Mouse (Mus musculus): ENCODE measurements at regions not wholly inside any gene's neighbourhood (a gene's known extent, or its start where the extent isn't known, plus 50 kb on each side); places are given as distances from the start of the nearest gene placed in this dataset.

DNA sequence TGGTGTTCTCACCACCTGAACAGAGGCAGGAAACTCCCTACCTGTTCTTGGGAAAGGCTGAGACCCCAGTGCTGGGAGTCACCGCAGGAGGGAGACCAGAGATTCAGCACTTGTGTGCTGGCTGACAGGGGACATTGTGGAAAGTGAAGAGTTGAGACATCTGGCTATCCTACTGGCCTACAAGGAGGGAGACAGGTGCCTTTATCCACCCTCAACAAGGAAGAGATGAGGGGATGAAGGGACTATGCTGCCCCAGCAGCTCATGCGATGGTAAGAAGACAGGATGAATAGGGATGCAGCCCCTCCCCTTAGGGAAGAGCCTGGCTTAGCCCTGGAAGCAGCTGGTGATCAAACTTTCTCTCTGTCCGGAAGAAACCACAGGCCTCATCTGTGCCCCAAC lies 127.5 kb downstream of the Gas1 start:
- no peak overlapping the region for H3K9ac ChIP-seq
- no peak for DNase-seq (ENCODE audit: low spot score)
- H3K4me1 ChIP-seq (replicated peaks; ENCODE audit: control insufficient read depth, insufficient read depth, low read length), result peaks cover 19% of the 10 kb centered on the region; the same call in 1 of the 2 replicates
- H3K4me3 ChIP-seq (replicated peaks; ENCODE audit: low read length), result no peak overlapping the region
- no peaks in the 10 kb centered on the region for H3K27me3 ChIP-seq (ENCODE audit: control insufficient read depth, insufficient read depth, low read length)
- no peaks in the 10 kb centered on the region for H3K36me3 ChIP-seq (replicated peaks; ENCODE audit: control insufficient read depth, insufficient read depth)
- no peaks in the 10 kb centered on the region for H3K9me3 ChIP-seq (ENCODE audit: control insufficient read depth, low read length)
- WGBS, result 65% methylated on average over 3 of the region's 3 CpGs
- H3K27ac ChIP-seq, result no peak overlapping the region
- no peak for ATAC-seq (ENCODE audit: low FRiP score)
- H3K4me2 ChIP-seq (replicated peaks), result no peak overlapping the region

DNA sequence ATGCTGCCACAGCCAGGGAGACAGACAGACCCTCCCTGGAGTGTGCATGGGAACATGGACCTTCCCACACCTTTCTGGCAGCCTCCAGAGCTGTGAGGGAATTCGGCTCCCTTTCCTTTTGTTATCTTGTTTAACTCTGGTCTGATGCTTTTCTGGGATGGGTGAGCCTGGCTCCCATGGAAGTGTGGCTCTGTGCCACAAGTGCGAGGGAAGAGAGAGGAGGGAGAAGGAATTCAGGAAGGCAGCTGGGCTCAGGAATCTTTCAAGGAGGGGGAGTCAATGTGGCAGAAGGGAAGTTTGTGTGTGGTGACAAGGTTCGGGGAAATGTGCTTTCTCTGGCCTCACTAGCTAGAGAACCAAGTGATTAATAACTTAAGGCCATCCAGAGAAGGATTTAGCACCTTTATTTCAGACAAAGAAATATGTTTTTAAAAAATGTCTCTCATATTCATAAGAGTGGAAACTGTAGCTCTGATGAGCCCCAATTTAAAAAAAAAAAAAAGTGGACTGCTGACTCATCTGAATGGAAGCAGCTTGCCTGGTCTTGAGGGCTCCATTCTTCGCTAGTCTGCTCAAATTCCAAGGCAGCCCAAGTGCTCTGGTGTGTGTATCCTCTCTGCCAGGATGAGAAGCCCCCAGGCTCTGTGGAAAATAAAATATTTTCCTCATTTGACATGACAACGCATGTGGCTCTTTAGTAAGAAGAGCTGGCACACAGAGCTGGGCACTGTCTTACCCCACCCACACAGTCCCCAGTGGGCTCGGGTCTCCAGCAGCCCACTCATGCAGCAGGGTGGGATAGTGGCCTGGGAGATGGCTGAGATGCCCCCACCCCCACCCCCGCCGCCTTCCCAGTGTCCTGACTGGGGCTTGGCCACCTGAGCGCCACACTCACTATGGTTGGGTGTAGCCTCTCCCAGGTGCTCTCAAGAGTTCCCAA lies 129.1 kb downstream of the Gas1 start:
- H3K4me2 ChIP-seq (replicated peaks), result no peak overlapping the region
- H3K9ac ChIP-seq, result no peak overlapping the region
- H3K4me3 ChIP-seq (replicated peaks; ENCODE audit: low read length), result no peak overlapping the region
- no peaks in the 10 kb centered on the region for H3K9me3 ChIP-seq (ENCODE audit: control insufficient read depth, low read length)
- H3K27ac ChIP-seq, result no peak overlapping the region
- WGBS, result 59% methylated on average over 9 of the region's 9 CpGs
- no peak for DNase-seq (ENCODE audit: low spot score)
- H3K4me1 ChIP-seq (replicated peaks; ENCODE audit: control insufficient read depth, insufficient read depth, low read length), result peaks cover 19% of the 10 kb centered on the region; the same call in 1 of the 2 replicates
- H3K27me3 ChIP-seq (ENCODE audit: control insufficient read depth, insufficient read depth, low read length), result no peaks in the 10 kb centered on the region
- H3K36me3 ChIP-seq (replicated peaks; ENCODE audit: control insufficient read depth, insufficient read depth), result no peaks in the 10 kb centered on the region
- no peak for ATAC-seq (ENCODE audit: low FRiP score)

GRCm38 (mm10) chr13:60045752-60046151 lies 131.4 kb downstream of the Gas1 start:
- no peak overlapping the region for H3K4me3 ChIP-seq (replicated peaks; ENCODE audit: low read length)
- no peak for DNase-seq (ENCODE audit: low spot score)
- no peak overlapping the region for H3K27ac ChIP-seq
- no peak overlapping the region for H3K9ac ChIP-seq
- H3K9me3 ChIP-seq (ENCODE audit: control insufficient read depth, low read length), result no peaks in the 10 kb centered on the region
- H3K36me3 ChIP-seq (replicated peaks; ENCODE audit: control insufficient read depth, insufficient read depth), result no peaks in the 10 kb centered on the region
- H3K4me2 ChIP-seq (replicated peaks), result no peak overlapping the region
- no peaks in the 10 kb centered on the region for H3K27me3 ChIP-seq (ENCODE audit: control insufficient read depth, insufficient read depth, low read length)
- no peak for ATAC-seq (ENCODE audit: low FRiP score)
- WGBS, result 31% methylated on average over 4 of the region's 4 CpGs
- peaks cover 17% of the 10 kb centered on the region; the same call in 1 of the 2 replicates for H3K4me1 ChIP-seq (replicated peaks; ENCODE audit: control insufficient read depth, insufficient read depth, low read length)

DNA sequence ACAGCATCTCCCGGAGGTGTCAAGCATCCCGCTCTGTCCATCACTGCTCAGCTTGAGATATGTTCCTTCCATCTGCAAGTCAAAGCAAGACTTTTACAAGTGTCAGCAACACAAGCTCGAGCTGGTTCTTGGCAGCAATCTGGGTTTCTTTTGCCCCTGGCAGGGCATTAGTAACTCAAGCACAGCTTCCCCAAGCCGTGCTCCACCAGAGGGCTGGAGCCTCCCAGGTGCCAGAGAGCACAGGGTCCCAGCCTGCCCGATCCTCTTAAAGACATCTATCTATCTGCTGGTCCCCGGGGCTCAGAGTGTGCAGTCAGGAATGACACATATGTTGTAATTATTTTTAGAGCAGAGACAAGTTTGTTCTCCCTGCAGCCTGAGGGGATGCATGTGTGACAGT lies 132.3 kb downstream of the Gas1 start:
- H3K27me3 ChIP-seq (ENCODE audit: control insufficient read depth, insufficient read depth, low read length), result no peaks in the 10 kb centered on the region
- 31% methylated on average over 6 of the region's 6 CpGs for WGBS
- H3K36me3 ChIP-seq (replicated peaks; ENCODE audit: control insufficient read depth, insufficient read depth), result no peaks in the 10 kb centered on the region
- H3K4me3 ChIP-seq (replicated peaks; ENCODE audit: low read length), result no peak overlapping the region
- peaks cover 14% of the 10 kb centered on the region; the same call in 1 of the 2 replicates for H3K4me1 ChIP-seq (replicated peaks; ENCODE audit: control insufficient read depth, insufficient read depth, low read length)
- no peak overlapping the region for H3K4me2 ChIP-seq (replicated peaks)
- no peaks in the 10 kb centered on the region for H3K9me3 ChIP-seq (ENCODE audit: control insufficient read depth, low read length)
- ATAC-seq (ENCODE audit: low FRiP score) (no peak), DNase-seq (ENCODE audit: low spot score) (no peak)
- H3K27ac ChIP-seq, result no peak overlapping the region
- H3K9ac ChIP-seq, result no peak overlapping the region

DNA sequence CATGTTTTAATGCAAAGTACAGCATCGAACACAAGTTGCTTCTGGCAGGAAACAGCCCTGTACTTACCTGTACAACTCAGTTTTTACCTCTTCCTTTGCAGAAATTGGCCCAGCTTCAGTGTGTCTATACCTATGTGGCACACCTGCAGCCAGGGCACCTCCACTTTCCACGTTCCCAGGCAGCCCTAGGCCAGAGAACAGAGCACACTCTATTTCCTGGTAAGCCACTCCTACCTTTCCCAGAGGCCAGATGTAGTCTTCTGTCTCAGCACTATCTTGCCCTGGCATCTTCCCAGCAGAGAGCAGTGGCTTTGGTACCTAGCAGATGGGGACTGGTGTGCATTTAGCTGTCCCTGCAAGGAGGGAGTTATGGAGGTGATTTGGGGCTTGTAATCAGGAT lies 134.7 kb downstream of the Gas1 start:
- no peak overlapping the region for H3K27ac ChIP-seq
- H3K4me2 ChIP-seq (replicated peaks), result no peak overlapping the region
- no peaks in the 10 kb centered on the region for H3K27me3 ChIP-seq (ENCODE audit: control insufficient read depth, insufficient read depth, low read length)
- DNase-seq (ENCODE audit: low spot score), result no peak
- no peak overlapping the region for H3K9ac ChIP-seq
- no peaks in the 10 kb centered on the region for H3K36me3 ChIP-seq (replicated peaks; ENCODE audit: control insufficient read depth, insufficient read depth)
- peaks cover 6% of the 10 kb centered on the region; the same call in 1 of the 2 replicates for H3K4me1 ChIP-seq (replicated peaks; ENCODE audit: control insufficient read depth, insufficient read depth, low read length)
- ATAC-seq (ENCODE audit: low FRiP score), result no peak
- H3K4me3 ChIP-seq (replicated peaks; ENCODE audit: low read length), result no peak overlapping the region
- no peaks in the 10 kb centered on the region for H3K9me3 ChIP-seq (ENCODE audit: control insufficient read depth, low read length)
- WGBS, result 92% methylated on average over 2 of the region's 2 CpGs

DNA sequence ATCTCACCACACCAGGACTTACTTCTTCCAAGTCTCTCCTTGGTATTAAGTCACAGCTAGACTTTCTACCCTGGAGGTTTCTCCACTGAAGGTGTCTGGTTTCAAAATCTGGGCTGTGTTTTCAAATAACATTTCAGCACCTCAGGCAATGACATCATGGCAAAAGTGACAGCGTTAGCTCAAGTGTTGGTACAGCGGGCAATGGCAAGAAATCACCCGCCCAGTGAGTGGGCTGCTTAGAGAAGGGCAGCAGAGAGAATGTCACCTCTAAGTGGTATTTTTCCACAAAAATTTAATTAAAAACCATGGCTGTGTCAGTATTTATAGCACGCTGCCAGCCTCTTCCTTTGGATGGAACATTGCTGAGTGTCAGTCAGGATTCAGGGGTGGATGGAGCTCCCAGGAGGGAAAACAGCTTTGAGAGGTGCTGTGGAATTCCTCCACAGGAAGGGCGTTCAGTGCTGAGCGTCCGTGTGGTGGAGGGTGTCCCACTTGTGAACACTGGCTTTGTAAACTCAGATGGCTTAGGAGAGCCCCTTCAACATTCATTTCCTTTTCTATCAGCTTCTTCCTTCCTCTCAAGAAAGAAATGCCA lies 141.5 kb downstream of the Gas1 start:
- no peak for ATAC-seq (ENCODE audit: low FRiP score)

DNA sequence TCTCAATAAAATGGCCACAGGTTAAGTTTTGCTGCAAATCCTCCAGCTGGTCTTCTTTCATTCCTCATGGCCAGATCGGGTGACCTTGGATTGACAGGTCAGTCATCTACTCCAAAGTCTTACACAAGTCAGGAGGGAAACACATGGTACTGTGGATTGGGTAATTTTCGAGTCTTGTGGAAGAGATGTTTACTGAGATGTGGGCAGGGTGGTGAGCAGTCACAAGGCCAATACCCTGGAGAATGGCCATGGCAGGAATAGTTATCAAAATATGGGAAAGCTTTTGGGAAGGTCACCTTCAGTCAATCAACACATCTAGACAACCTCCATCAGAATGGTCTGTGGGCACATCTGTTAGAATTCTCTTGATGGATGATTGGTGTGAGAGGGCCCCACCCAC lies 144.0 kb downstream of the Gas1 start:
- 86% methylated on average over 2 of the region's 2 CpGs for WGBS
- Histone ChIP-seq H3K4me3 (replicated peaks; ENCODE audit: low read length) (no peak overlapping the region), H3K9ac (no peak overlapping the region), H3K36me3 (replicated peaks; ENCODE audit: control insufficient read depth, insufficient read depth) (no peaks in the 10 kb centered on the region), H3K27ac (no peak overlapping the region), H3K4me1 (replicated peaks; ENCODE audit: control insufficient read depth, insufficient read depth, low read length) (no peaks in the 10 kb centered on the region), H3K9me3 (ENCODE audit: control insufficient read depth, low read length) (no peaks in the 10 kb centered on the region), H3K4me2 (replicated peaks) (no peak overlapping the region), H3K27me3 (ENCODE audit: control insufficient read depth, insufficient read depth, low read length) (no peaks in the 10 kb centered on the region)
- ATAC-seq (ENCODE audit: low FRiP score) (no peak), DNase-seq (ENCODE audit: low spot score) (no peak)

More for the DNA sequence above, 141.5 kb downstream of the Gas1 start:
- no peak overlapping the region for H3K4me2 ChIP-seq (replicated peaks)
- H3K9ac ChIP-seq, result no peak overlapping the region
- no peak overlapping the region for H3K4me3 ChIP-seq (replicated peaks; ENCODE audit: low read length)
- H3K36me3 ChIP-seq (replicated peaks; ENCODE audit: control insufficient read depth, insufficient read depth), result no peaks in the 10 kb centered on the region
- H3K27me3 ChIP-seq (ENCODE audit: control insufficient read depth, insufficient read depth, low read length), result no peaks in the 10 kb centered on the region
- WGBS, result 94% methylated on average over 7 of the region's 7 CpGs
- no peaks in the 10 kb centered on the region for H3K4me1 ChIP-seq (replicated peaks; ENCODE audit: control insufficient read depth, insufficient read depth, low read length)
- no peak overlapping the region for H3K27ac ChIP-seq
- no peak for DNase-seq (ENCODE audit: low spot score)
- H3K9me3 ChIP-seq (ENCODE audit: control insufficient read depth, low read length), result no peaks in the 10 kb centered on the region

DNA sequence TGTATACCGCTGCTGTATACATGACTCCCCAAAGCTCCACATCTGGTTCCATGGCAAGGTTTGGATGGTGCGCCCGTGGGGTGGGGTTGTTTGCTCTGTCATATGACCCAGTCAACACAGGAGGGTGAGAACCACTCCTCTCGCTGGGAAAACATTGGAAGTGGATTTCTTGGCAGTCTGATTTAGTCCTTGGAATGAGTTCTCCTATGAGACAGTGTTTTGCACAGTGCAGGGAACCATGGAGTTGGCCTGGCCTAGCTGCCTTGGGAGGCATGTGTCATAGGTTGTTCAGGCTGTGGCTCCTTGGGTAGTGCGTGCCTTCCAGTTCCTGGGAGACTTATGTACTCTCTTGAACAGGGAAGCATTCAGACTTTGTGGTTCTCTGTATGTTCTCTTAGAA lies 144.6 kb downstream of the Gas1 start:
- Histone ChIP-seq H3K27ac (no peak overlapping the region), H3K36me3 (replicated peaks; ENCODE audit: control insufficient read depth, insufficient read depth) (no peaks in the 10 kb centered on the region), H3K9ac (no peak overlapping the region), H3K4me3 (replicated peaks; ENCODE audit: low read length) (no peak overlapping the region), H3K4me2 (replicated peaks) (no peak overlapping the region), H3K9me3 (ENCODE audit: control insufficient read depth, low read length) (no peaks in the 10 kb centered on the region), H3K27me3 (ENCODE audit: control insufficient read depth, insufficient read depth, low read length) (no peaks in the 10 kb centered on the region), H3K4me1 (replicated peaks; ENCODE audit: control insufficient read depth, insufficient read depth, low read length) (no peaks in the 10 kb centered on the region)
- DNase-seq (ENCODE audit: low spot score) (no peak), ATAC-seq (ENCODE audit: low FRiP score) (no peak)
- 94% methylated on average over 5 of the region's 5 CpGs for WGBS

DNA sequence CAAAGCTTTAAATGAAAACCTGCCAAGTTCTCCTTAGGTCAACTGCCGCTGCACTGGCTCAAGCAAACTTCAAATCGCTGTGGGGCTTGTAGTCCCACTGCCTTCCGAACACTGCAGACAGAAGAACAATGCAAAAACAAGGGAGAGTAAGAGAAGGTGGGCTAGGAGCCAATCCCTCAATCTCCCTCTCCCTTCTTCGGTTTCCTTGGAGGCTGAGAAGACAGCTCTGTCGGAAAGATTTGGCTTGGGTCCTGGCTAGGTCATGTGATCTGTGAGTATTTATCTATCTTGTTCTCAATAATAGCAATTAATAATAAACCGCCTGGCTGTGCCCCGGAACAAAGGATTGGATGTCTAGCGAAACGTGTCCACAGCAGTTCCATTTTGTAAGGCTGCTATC lies 147.6 kb downstream of the Gas1 start:
- DNase-seq (ENCODE audit: low spot score), result no peak
- no peaks in the 10 kb centered on the region for H3K27me3 ChIP-seq (ENCODE audit: control insufficient read depth, insufficient read depth, low read length)
- no peak overlapping the region for H3K4me2 ChIP-seq (replicated peaks)
- H3K4me3 ChIP-seq (replicated peaks; ENCODE audit: low read length), result no peak overlapping the region
- H3K4me1 ChIP-seq (replicated peaks; ENCODE audit: control insufficient read depth, insufficient read depth, low read length), result no peaks in the 10 kb centered on the region
- no peak for ATAC-seq (ENCODE audit: low FRiP score)
- H3K9me3 ChIP-seq (ENCODE audit: control insufficient read depth, low read length), result no peaks in the 10 kb centered on the region
- no peak overlapping the region for H3K27ac ChIP-seq
- no peak overlapping the region for H3K9ac ChIP-seq
- 66% methylated on average over 9 of the region's 9 CpGs for WGBS
- no peaks in the 10 kb centered on the region for H3K36me3 ChIP-seq (replicated peaks; ENCODE audit: control insufficient read depth, insufficient read depth)

All from hindbrain, embryonic 14.5 days (tissue).